Mouse (Mus musculus) midbrain, embryonic 15.5 days (tissue): Measurements from ENCODE around the gene Lactbl1. TPM values are rescaled to one million over a fixed set of nuclear protein-coding genes. Genes with fewer than 3 reads are reported as not detected.

Experiments used
- microRNA-seq: library from miRNA; unstranded; fragments of <30 nt; microRNA quantifications from one replicate; pipeline ENCODE4, GENCODE M21; 2016
- polyA plus RNA-seq: library from polyadenylated mRNA; unstranded; fragments of >200 nt; fragmentation: Nextera tagmentation; extraction: Ambion mirVana; gene quantifications from 2 replicates; pipeline ENCODE4 v1.2.1, GENCODE M21; 2015

Gene Lactbl1
- polyA plus RNA-seq, 1 experiment from 2014 or later, result 0.10 TPM

Small RNAs within 50 kb of the gene (microRNA-seq; reads per million reads assigned to microRNA genes)
- gene Gm22180, result not detected

Other genes with a start within 250 kb of the Lactbl1 start
- gene Htr1d, start 199.1 kb upstream of the Lactbl1 start, polyA plus RNA-seq, result 1.4 and 1.9 TPM in 2 replicates
- gene 6030445D17Rik, start 160.4 kb upstream of the Lactbl1 start, polyA plus RNA-seq, result 0.15 and 0.19 TPM in 2 replicates
- gene Luzp1, start 152.9 kb upstream of the Lactbl1 start, polyA plus RNA-seq, result 52.0 and 57.7 TPM in 2 replicates
- gene Kdm1a, start 19.9 kb upstream of the Lactbl1 start, polyA plus RNA-seq, result 69.9 and 70.7 TPM in 2 replicates
- not detected in 2 replicates for gene Tex46, start 12.2 kb upstream of the Lactbl1 start, polyA plus RNA-seq
- 31.0 and 31.7 TPM in 2 replicates for gene Ephb2, start 213.4 kb downstream of the Lactbl1 start, polyA plus RNA-seq